Mouse (Mus musculus) heart, postnatal 25 days (tissue): ENCODE measurements around the gene Gpr4. TPM values are rescaled to one million over a fixed set of nuclear protein-coding genes. Genes with fewer than 3 reads are reported as not detected.

Experiments used
- DNase-seq: peaks from one replicate; pipeline ENCODE4 v3.0.0; 2022; ENCODE audit warnings: low spot score
- intact Hi-C: fragments of 180-260 bp; cut with DNase I; formaldehyde crosslinking; loops from one replicate; pipeline ENCODE4 v1.15.1; 2025
- total RNA-seq, 2 experiments: library from RNA; stranded (reverse); gene quantifications; 2 replicates each; pipeline ENCODE4 v1.2.3; 2021

Gene Gpr4
- total RNA-seq, 2 experiments from 2014 or later, result 8.6 to 9.4 TPM

DNA sequence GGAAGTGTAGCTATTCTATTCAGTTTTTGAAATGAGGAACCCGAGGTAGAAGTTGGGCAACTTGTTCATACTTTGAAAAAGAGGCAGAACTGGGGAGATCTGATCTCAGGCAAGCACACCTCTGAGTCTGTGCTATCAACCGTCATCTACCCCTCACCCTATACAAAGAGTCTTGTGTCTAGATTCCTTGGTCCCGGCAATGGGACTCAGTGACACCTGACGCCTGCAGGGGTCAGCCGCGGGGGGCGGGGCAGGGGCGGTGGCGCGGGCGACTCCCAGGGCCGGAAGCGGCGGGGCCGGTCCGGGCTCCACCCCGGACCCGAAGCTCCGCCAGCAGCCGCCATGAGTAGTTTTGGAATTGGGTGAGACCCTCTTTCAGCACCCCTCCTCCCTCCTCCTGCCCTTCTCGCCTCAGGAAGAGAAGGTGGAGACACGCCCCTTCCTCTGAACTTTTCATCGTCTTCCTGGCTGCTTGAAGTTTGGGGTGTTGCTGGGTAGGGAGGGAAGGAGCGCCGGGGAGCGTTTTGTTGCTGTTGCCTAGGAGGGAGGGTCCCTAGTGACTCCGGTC is 31.4 kb upstream of the Gpr4 start:
- DNase-seq, result peak; percentile 14
- intact Hi-C loops, result no loop called here

DNA sequence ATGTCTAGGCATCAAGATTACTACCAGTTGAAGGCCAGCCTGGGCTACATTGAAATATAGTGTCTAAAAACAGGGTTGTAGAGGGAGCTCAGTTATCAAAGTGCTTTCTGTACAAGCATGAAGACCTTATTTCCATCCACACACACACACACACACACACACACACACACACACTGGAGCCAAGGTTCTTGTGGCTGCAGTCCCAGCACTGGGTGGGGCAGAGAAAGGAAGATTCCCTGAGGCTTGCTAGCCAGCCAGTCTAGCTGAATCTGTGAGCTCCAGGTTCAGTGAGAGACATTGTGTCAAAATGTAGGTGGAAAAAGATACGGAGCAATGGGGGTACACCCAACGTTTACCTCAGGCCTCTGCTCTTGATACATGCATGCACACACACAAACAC is 28.1 kb upstream of the Gpr4 start:
- no peak for DNase-seq
- intact Hi-C loops, result no loop called here

DNA sequence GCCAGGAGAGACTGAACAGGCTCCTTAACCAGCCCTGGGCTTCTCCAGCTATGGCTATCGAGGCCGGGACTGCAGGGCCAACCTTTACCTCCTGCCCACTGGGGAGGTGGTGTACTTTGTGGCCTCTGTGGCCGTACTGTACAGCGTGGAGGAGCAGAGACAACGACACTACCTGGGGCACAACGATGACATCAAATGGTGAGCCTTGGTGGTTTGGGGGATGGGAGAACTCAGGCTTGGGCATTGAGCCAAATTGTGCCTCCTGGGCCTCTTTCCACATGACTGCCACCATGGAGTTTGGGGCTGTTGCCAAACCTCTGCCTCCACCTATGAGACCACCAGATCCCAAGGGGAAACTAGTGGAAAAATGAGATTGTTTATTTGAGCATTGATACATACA is 27.6 kb upstream of the Gpr4 start:
- no peak for DNase-seq
- intact Hi-C loops, result no loop called here

DNA sequence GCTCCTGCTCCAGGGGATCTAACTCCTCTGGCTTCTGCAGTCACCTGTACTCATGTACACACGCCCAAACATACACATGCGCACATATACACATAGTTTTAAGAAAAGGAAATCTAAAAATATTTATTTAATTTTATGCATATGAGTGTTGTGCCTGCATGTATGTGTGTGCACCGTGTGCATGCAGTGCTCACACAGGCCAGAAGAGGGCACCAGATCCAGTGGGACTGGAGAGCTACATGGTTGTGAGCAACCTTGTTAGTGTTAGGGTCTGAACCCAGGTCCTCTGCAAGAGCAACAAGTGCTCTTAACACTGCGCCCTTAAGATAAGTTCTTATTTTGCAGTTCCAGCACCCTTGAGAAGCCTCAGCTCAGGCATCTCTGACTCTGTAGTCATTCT is 17.7 kb upstream of the Gpr4 start:
- DNase-seq, result no peak
- intact Hi-C loops, result no loop called here

DNA sequence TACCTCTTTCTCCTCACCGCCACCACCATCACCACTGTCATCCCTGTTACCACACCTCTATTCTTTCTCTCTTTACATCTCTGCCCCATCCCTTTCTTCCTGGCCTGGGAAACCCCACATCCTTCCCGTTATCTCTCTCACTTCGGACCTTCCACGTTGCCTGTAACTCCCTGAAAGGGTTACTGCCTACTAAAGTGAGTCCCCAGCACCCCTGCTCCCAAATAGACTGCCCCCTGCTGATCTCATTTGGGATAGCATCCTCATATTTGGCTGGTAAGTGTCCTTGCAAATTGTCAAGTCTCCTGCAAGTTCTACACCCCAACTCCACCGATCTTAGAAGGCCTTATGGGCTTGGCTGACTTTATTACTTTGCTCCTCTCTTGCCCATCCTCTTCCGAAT is 15.7 kb upstream of the Gpr4 start:
- DNase-seq, result no peak
- intact Hi-C loops, result loop anchor here (1.0 kb wide), 1 partner anchor 18 kb away; no protein-coding TSS in a partner anchor

DNA sequence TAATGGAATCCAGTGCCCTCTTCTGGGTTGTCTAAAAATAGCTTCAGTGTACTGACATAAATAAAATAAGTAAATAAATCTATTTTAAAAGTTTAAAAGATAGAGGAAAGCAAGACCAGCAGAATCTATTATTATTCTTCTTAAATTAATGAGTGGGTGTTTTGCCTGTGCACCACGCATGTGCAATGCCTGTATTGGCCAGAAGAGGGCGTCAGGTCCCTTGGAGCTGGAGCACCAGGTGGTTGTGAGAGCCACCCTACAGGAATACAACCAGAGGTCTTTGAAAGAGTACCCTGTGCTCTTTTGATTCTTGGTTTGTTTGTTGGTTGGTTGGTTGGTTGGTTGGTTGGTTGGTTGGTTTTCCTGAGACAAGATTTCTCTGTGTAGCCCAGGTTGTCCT is 14.4 kb upstream of the Gpr4 start:
- intact Hi-C loops, result no loop called here
- no peak for DNase-seq

DNA sequence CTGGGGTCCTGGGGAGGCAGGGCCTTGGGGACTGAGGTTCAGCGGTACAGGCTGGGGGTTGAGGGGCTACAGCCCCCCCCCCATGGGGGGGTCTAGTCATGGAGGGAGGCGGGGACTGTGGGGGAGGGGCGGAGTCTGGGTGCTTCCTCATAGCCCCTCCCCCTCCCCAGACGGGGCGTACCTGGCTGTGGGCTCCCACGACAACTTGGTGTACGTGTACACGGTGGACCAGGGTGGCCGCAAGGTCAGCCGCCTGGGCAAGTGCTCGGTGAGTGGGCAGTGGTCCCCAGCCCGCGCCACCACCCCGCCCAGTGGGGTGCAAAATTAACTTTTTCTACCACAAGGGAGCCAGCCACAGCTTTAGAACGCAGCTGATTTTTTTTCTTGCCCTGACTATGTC is 10.7 kb upstream of the Gpr4 start:
- DNase-seq, result no peak
- intact Hi-C loops, result loop anchor here (10.0 kb wide), 1 partner anchor 47 kb away; no protein-coding TSS in a partner anchor

DNA sequence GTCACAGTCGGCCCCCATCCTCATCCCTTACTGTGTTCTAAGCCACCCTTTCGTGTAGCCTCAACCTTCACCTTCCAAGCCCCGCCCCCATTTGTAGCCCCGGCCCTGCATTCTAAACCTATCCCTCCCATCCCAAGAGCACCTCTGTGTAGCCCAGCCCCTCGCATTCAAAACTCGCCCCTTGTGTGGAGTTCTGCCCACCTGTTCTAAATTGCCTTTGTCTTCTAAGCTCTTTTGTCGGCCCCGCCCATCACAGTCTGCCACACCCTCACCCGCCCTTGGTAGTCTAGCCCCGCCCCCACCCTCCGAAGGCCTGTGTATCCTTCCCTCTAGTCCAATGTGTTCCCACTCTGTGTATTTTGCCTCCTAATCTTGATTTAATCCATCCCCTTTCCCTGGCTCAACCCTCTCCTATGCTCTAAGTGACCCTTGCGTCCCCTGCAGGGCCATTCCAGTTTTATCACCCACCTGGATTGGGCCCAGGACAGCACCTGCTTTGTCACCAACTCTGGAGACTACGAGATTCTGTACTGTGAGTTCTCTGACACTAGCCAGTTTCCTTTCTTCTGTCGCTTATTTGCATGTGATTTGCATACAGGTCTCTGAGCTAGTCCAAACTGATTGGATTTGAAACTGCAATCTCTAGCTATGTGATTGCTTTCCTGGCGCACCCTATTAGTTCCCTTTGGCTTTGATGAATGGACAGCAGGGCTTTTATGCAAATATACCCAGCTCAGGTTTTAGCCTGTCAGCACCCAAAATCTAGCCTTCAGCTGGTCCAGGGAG is 10.1 kb upstream of the Gpr4 start:
- intact Hi-C loops, result loop anchor here (10.0 kb wide), 1 partner anchor 47 kb away; no protein-coding TSS in a partner anchor
- no peak for DNase-seq

DNA sequence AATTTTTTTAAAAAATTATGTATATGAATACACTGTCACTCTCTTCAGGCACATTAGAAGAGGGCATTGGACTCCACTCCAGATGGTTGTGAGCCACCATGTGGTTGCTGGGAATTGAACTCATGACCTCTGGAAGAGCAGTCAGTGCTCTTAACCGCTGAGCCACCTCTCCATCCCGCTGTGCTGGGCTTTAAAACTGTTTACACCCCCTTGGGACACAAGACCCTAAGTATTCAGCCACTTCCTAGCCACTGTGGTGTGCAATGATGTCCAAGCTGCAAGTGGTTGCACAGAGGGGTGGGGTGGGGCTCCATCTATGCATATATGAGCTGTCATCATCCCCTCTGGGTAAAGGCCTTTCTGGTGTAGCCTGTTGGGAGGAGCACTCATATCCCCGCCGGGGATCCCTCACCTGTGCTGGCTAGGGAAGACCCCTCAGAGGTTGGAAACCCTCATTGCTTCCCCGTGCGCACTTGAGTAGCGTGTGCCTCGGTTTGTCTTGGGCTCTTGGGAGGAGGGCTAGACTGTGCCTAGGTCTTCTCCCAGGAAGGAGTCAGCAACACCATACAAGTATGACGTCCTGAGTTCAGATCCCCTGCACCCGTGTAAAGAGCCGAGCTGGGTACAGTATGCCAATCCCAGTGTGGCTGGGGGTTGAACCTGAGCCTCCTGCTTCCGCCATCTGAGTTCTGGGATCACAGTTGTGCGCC is 4.0 kb upstream of the Gpr4 start:
- intact Hi-C loops, result loop anchor here (2.0 to 10.0 kb wide), 2 partner anchors 30 to 54 kb away; no protein-coding TSS in a partner anchor
- no peak for DNase-seq

DNA sequence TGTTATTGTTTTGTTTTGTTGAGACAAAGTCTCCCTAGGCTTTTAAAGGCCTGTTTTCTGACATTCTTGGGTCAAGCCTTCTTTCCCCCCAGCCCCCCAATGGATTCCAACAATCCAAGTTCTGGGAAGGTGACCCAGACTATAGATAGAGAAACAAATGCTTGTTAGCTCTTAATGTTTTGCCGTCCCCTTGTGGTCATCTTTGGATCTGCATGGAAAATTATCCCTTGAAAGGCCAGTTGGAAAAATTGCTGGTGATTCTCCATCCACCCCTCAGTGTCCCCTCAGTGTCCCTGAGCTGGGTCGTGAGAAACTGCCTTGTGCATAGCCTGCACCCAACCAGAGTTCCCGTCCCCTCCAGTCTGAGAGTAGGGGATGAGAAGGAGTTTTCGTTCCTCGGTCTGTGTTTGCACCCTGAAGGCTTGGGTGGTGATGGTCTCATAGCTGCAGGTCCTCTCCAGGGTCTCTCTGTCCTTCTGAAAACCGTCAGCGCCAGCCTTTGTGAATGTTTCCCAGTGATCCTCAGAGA is 3.3 kb upstream of the Gpr4 start:
- no peak for DNase-seq
- intact Hi-C loops, result loop anchor here (2.0 to 10.0 kb wide), 2 partner anchors 30 to 54 kb away; no protein-coding TSS in a partner anchor

DNA sequence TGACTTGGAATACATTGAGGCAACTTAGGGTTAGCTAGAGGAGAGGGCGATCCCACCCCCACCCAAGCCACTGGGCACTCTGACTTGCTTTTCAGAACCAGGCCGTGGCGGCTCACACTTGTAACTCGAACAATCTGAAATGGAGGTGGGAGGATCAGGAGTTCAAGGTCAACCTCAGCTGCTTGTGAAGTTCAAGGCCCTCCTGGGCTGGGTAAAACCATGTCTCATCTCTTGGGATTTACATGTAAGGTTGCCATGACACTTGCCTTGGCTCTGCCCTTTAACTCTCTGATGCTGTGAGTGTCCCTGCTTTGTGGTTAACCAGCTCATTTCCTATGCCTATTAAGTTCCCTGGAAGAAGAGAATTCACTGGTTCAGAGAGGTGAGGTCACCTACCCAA is 2.8 kb upstream of the Gpr4 start:
- intact Hi-C loops, result loop anchor here (2.0 to 10.0 kb wide), 2 partner anchors 31 to 55 kb away; no protein-coding TSS in a partner anchor
- DNase-seq, result no peak

DNA sequence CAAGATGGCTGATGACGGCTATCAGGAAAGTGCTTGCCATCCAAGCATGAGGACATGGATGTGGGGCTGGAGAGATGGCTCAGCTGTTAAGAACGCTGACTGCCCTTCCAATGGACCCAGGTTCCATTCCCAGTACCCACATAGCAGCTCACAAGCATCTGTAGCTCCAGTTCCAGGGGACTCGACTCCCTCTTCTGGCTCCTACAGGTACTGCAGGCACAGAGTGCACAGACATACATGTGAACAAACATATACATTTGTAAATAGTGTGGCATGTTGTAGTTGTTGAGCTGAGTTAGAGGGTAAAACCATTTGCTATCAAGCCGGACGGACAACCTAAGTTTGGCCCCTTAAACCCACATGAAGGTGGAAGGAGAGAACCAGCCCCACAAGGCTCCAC is 2.3 kb upstream of the Gpr4 start:
- intact Hi-C loops, result no loop called here
- no peak for DNase-seq

DNA sequence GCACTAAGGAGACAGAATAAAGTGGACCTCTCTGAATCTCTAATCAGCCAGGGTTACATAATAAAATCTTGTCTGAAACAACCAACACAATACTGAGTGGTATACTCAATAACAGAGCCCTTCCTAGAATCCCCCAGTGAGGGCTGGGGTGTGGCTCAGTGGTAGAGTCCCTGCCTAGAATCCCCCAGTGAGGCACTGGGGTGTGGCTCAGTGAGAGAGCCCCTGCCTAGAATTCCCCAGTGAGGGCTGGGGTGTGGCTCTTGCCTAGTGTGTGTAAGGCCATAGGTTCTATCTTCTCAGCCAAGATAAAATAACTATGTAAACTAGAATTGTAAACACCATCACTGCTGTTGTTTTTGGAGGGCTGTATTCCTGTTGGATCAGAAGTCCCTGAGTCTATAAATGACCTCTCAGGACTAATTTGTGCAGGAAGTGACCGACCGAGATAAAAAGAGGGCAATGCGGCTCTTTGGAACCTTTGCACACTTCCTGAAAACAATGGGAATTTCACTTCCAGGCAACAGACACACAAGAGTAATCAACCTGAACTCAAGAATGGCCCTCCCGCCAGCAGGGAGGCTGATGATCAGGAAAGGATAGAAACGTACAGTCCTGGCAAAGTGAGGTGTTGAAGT is 1.2 kb upstream of the Gpr4 start:
- intact Hi-C loops, result no loop called here
- no peak for DNase-seq

DNA sequence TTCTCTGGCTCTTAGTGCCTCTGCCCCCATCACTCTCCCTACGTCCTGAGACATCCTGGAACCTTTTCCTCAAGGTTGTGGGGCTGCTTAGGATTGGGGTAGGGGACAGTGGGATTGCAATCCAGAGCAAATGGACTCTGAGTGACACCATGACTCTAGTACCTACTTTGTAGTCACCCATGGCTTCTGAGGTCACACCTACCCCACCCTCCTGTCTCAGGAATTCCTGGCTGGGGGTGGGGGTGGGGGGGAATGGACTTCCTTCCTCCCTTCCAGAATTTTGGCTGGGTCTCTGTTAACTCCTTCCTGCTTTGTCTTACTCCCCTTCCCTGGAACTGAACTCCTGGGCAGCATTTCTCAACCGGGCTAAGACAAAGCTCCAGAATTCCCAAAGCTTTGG is 1.0 kb downstream of the Gpr4 start:
- no peak for DNase-seq
- intact Hi-C loops, result no loop called here

DNA sequence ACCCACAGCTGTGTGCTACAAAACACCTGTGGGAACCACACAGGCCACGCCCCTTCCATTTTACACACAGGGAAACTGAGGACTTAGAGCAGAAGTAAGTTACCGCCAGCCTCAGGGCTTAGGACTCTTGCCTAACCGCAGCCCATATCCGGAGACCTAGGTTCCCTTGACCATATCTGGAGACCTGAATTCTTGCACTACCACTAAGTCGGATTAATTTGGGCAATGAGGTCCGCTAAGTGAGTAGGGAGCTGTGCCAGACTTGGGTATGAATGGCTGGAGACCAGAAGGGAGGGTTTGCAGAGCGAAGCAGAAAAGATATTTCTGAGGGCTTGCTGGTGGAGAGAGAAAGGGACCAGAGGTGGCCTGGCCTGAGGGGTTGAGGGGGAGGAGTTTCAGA is 2.0 kb downstream of the Gpr4 start:
- intact Hi-C loops, result no loop called here
- DNase-seq, result no peak

DNA sequence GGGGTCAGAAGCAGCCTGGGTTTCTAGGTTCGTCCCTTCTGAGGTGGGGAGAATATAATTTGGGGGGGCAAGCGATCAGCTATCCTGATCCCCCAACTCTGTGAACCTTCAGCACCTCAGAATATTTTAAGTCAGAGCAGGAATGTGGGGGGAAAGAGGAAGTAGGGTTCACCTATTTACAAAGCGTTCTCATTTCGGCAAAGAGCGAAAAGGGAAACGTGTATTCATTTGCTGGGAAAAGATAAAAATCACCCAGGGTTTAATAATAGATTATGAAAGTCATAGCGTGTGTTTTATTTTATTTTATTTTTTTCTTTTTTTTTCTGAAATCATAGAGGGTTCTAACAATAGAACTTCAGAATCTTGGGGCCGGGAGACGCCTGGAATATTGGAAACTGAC is 2.6 kb downstream of the Gpr4 start:
- no peak for DNase-seq
- intact Hi-C loops, result no loop called here

DNA sequence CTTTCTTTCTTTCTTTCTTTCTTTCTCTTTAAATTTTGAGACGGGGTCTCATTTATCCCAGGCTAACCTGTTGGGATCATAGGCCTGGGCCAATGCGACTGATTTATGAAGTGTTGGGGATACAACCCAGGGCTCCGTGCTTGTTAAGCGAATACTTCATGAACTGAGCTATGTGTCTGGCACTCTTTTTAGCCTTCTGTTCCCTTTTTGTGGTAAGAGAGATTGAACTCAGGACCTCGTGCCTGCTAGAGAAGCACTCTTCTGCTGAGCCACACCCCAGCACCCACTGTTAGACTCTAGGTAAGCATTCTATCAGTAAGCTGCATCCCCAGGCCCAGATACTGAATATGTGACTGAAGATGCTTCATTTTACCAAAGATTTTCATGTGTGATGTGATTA is 5.2 kb downstream of the Gpr4 start:
- no peak for DNase-seq
- intact Hi-C loops, result no loop called here

DNA sequence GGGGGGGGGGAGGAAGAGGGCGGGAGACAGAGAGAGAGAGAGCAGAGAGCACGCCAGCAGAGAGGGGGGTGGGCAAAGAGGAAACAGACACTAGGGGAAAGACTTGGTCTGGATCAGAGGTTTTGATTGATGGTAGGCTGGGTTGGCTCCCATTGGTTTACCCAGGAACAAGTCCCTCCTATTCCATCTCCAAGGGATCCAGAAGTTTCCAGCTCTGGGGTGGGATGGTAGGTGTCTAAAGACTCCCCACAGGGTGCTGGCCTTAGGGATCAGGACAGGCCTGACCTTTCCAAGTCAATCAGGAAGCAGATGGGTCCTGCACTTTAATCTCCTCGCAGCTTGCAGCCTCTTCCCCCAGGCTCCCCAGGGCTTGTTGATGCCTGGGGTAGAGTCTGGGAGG is 5.6 kb downstream of the Gpr4 start:
- intact Hi-C loops, result no loop called here
- no peak for DNase-seq

DNA sequence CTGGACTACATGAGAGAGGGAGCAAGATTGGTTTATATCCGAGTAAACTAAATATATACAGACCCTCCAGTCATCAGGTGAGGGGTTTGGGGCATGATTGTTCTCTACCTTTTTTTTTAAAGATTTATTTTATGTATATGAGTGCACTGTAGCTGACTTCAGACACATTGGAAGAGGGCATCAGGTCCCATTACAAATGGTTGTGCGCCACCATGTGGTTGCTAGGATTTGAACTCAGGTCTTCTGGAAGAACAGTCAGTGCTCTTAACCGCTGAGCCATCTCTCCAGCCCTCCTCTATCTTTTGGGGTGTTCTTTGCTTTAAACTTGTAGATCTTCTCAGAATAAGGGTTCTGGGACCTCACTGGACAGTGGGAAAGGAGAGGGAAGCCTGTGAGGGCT is 7.7 kb downstream of the Gpr4 start:
- intact Hi-C loops, result no loop called here

DNA sequence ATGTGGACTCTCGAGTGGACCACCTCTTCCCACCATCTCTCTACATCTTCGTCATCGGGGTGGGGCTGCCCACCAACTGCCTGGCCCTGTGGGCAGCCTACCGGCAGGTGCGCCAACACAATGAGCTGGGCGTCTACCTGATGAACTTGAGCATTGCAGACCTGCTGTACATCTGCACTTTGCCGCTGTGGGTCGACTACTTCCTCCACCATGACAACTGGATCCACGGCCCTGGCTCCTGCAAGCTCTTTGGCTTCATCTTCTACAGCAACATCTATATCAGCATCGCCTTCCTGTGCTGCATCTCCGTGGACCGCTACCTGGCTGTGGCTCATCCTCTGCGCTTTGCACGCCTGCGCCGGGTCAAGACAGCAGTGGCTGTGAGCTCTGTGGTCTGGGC is 9.9 kb downstream of the Gpr4 start:
- intact Hi-C loops, result no loop called here
- DNase-seq, result no peak

More for the DNA sequence above, 7.7 kb downstream of the Gpr4 start:
- no peak for DNase-seq
